Mouse (Mus musculus) stomach, postnatal 0 days (tissue): ENCODE measurements around the gene Olfr374.

Source experiments
- CTCF ChIP-seq: IDR thresholded peaks from 2 replicates; pipeline ENCODE4 v1.5.1; 2016; ENCODE audit warnings: antibody characterized with exemption, low read depth, mild to moderate bottlenecking, moderate library complexity
- EP300 ChIP-seq: optimal IDR thresholded peaks from 2 replicates; pipeline ENCODE3; 2016; ENCODE audit warnings: antibody characterized with exemption

DNA sequence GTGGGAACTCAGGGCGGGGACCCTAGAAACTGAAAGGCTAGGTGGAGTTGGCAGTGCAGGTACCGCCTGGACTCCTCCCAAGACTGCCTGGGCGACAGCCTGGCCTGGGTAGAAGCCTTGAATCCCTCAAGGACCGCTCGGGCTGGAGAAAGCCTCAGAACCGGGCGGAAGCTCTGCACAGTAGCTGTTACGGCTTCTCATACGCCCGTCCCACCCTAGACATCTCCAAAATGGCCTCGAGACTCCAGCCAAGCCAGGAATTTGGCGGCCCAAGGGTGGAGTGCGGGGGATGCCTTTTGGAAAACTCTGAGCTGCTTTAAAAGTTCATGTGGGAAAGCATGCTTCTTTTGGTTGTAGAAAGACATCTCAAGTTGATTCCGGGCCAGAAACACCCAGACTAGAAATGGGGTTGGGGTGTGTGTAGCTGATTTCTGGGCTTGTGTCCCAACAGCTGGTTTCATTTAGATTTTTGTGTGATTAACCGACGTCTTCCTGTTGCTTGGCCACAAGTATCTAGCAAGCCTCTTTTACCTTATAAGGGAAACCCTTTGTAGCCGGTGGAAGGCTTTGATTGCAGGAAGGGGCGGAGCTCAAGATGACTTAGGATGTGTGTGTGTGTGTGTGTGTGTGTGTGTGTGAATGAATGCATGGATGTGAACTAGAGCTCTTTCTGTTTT lies 29.6 kb downstream of the Olfr374 start:
- TF ChIP-seq EP300 (peak; percentile 48), CTCF (no peak)
